Mouse (Mus musculus): Measurements from ENCODE around the gene Lilra6.
"Not testable (repeated sequence)": the region's sequence is repeated elsewhere in the genome, so short reads cannot be mapped to it uniquely, and the experiment has no call there.

The Lilra6 gene

DNA sequence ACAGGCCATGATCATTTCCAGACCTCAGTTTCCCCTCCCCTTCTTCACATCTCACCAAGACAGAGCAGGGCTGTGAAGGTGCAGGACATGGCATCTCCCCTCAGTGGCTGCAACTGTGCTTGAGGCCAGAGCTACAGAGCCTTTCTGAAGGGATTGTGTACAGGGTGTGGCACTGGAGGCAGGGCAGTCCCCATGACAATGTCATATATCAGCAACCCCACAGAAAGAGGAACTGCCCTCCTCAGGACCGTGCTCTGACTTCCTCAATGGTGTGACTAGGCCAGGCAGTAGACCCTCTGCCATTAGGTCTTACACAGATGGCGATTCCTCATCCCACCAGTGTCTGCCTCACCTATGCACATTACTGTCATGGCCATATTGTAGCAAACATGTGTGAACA is at the start of gene Lilra6:
Gene Lilra6 (minus strand): TSS at position 117 of the 400 bp plus-strand sequence.
- DNase-seq, result not testable (repeated sequence)

DNA sequence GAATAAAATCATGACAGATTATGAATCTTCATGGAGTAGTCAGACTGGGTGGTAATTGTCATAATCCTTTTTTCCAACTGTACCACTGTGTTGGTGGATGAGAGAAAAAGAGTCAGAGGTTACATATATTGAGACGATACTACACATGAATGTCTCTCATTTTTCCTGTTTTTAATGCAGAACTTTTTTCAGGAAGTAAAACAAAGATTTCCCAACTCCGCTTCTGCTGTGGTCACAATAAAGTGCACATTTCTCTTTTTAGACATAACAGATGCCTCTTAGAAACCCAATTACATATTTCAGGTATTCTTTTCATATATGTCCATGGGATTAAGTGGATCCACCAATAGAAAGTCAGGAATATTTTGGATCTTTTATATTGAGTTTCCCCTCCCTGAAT is 46.7 kb upstream of the Lilra6 start:
- no peak for DNase-seq

DNA sequence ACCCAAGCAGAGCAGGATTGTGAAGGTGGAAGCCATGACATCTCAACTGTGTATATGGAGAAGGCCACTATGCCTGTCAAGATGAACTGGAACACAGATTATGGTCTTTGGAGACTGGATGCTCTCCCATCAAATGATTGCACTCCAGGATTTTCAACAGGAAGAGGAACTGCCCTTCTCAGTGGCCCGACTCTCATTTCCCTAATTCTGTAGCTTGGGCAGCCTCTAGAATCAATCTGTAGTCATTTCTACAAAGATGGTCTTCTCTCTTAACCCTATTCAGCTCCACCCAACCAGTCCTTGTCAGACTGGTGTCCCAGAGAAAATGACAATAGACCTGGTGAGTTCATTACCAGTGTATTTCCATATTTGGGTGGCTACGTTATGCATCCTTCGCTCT is 42.1 kb upstream of the Lilra6 start:
- DNase-seq, result no peak

DNA sequence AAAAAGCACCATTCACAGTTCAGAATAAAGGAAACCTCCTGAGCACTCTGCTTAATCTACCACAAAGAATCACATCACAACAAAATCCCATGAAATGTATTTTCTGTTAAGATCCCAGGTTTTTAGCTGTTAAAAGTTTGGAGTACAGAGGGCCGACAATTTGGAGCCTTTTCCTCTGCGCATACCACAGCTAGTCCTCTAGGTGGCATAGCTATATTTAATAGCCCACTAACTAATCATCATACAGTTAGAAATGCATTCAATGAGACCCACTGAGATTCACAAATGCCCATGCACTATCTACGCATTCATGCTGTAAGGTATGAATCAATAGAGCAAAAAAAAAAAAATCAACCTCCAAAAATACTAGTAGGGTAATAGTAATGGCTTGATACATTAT is 33.9 kb upstream of the Lilra6 start:
- DNase-seq, result no peak

DNA sequence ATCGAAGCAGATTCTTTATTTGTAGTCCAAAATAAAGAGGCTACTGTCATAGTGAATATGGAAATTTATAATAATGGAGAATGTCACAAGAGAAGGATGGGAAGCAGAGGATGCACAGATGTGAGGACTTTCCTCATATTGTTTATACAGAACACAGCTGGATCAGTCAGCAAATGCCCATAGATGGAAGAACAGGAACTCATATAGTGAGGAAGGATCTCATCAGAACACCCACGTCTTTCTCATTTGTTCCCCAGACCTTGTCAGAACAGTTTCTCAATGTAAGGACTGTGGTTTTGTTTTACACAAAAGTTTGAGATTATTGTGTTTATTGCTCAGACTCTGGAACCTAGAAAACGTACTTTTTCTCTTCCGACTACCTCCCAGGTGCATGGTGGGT is 32.9 kb upstream of the Lilra6 start:
- DNase-seq, result no peak

DNA sequence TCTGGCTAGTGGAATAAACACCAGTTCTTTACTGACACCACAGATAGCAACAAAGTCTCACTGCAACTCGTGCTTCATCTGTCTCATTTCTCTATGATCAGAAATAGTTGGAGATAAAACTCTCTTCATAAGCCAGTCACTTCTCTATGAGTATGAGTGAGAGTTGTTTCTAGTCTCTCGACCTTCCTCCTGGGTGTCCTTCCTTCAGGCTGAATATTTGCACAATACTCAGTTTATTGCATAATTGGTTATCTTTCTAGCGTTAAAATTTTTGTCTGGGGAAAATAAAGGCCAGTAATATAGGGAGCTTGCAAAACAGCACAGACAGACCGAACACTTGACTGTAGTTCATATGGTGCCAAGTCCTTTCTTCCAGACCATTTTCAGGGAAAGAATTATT is 30.8 kb upstream of the Lilra6 start:
- no peak for DNase-seq

DNA sequence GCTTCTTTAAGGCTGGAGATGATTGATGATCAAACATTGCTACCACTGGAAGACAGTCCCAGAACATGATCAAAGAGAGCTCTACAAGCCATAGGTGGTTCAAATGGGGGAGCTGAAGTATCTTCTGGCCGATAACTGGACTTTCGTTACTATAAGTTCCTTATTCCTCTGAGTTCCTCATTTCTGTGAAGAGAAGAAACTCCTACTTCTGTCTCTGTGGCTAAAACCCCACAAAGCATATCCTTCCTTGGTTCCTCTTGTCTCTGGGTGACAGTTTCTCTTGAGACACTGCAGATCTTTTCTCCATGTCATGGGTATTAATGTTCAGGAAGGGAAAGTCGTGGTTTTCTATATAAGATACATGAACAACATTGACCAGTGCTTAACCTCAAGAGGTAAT is 25.6 kb upstream of the Lilra6 start:
- no peak for DNase-seq

DNA sequence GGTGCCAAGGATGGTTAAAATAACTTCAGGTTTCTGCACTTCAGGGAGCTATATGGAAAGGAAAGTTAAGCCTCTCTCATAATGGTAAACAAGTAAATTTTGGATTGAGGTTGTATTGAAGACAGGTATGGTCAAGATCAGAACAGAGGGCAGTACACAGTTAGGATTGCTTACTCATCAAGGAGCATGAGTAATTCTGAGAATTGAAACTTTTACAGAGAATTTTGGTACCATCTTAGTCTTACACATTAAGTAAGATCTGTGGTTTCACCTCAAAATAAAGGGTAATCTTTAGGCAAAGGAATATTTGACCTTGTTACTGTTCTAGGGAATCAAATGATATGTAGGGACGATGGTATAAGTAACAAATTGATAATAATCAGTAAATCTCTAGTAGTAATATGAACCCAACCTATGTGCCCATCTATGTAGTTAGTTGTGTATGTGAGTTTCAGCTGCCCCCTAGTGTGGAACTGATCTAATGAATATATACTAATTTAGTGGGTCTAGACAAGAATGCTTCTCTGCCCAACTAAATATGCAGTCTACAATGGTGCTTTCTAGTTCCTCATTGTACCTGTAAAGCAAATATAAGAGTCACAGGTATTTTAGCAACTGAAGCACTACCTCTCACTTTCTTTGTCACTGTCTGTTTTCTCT is 24.7 kb upstream of the Lilra6 start:
- no peak for DNase-seq

DNA sequence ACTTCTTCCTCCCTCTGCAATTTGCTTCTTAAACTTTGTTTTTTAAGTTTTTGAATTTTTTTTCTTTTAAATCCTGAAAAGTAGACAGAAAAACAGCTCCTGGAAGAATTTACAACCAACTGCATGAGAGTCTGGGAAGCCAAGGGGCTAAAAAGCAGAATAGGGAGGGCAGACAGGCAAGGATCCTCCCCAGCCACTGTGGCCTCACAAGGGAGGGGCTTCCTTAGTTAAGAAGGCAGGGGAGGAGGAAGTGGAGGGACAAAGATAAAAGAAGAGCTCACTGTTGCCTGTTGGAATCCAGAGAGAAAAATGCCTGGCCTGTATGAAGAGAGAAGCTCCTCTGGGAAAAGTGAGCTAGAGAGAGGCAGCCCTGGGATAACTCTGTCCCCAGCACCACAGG is 20.2 kb upstream of the Lilra6 start:
- DNase-seq, result not testable (repeated sequence)

DNA sequence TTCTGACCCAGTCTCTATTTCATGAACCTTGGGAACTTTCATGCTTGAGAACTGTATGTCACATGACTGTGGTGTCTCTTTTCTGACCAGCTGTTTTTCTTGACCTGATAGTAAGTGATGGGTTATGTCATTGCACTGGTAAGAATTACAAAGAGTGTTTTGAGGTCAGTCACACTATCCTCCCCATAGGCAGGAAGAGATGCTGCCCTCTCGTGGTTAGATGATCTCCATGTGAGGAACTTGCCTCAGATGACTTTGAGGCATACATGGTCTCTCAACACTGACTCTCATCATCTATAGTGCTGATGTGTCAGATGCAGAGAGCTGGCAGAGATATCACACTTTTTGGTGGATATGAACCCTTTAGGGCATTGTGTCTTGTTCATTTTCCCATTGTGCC is 11.6 kb downstream of the Lilra6 start:
- DNase-seq, result no peak

DNA sequence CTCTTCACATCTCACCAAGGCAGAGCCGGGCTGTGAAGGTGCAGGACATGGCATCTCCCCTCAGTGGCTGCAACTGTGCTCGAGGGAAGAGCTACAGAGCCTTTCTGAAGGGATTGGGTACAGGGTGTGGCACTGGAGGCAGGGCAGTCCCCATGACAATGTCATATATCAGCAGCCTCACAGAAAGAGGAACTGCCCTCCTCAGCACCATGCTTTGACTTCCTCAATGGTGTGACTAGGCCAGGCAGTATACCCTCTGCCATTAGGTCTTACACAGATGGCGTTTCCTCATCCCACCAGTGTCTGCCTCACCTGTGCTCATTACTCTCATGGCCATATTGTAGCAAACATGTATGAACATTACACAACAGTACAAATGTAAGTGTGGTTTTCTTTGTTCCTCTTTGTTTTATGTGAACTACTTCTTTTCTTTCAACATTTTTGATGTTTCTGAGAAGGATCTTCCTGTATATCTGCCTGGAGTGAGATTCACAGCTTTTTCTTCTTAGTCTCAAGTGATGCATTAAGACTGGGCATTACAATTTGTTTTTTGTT is 17.2 kb downstream of the Lilra6 start, which contains the start of gene Gm14548:
Gene Gm14548 (minus strand): TSS at position 85 of the 555 bp plus-strand sequence.
- DNase-seq, result not testable (repeated sequence)

DNA sequence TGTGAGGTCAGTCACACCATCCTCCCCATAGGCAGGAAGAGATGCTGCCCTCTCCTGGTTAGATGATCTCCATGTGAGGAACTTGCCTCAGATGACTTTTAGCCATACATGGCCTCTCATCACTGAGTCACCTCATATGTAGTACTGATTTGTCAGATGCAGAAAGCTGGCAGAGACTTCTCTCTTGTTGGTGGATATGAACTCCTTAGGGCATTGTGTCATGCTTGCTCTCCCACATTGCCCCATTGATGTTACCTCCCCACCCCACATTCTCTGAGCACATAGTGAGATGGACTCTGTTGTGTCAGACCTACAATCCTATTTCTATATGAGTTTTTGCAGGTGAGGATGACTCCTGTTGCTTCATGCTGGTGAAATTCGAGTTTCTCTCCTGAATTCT is 40.3 kb downstream of the Lilra6 start:
- not testable (repeated sequence) for DNase-seq

All from cerebellum, postnatal 10 days (tissue).